Comparison of ENCODE assay signal across 17 mouse cellular contexts in the genomic region with DNA sequence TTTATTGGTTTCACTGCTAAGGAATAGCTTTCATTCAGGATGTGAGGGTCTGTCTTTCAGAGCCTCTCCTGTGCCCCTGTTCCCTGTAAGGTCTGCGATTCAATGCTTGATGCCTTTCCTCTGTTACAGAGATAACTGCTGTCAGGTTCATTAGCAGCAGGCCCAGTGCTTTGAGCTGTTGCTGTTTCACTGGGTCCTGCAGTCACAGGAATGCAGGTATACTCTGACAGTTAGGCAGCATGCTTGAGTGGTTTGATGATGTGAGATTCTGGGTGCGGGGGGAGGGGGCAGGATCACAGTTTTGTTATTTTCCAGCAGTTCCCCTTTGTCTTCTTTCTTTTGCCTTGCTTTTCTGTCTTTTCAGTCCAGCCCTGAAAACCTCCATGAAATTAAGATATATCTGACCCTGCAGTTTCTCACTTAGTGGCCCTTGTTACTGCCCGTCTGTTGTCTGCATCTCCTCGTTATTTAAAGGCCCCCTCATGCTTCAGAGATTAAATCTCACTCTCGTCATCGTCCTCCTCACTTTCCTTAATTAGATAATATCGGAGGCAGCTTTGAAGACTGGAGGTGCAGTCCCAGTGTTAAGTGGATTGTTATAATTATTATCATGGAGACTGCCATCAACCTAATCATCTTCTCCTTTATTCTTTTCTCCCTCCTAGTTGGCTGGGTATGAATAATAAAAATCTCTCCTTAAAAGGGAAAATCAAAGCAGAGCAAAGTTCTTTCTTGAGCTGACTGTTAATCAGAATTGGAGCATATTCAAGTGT.
DNase-seq lines count a peak whose midpoint lies in the region; ATAC-seq lines count a peak whose summit lies in the region.
"Had no signal": no experiment of that assay in that cellular context is flagged by ENCODE, and none has a peak within 500 bp of the region (broad histone marks: within the 10 kb centered on the region; RNA-seq: fewer than 3 reads in every experiment).

No protein-coding gene starts in this region.

- no peak for DNase-seq in neural tube, embryonic 10.5 days (ENCODE audit: extremely low spot score, low spot score)
- DNase-seq in forebrain, embryonic 14.5 days (ENCODE audit: low spot score), result peak; percentile 66
- DNase-seq in midbrain, embryonic 14.5 days, result peak; percentile 37
- peak; percentile 34 for DNase-seq in retina, postnatal 1 day
- no peak for DNase-seq in cerebellum, adult 8-10 months
- no peak for DNase-seq in thymus, postnatal 10 days (ENCODE audit: low spot score in 2 of 2)
- no peak for DNase-seq in yolk sac, embryonic 10.5 days (ENCODE audit: low spot score)
- DNase-seq: adrenal gland, postnatal 36 days; cerebellum, postnatal 14 days; kidney, adult 11 months; kidney, postnatal 14 days; thymus, postnatal 36 days had no signal

- no peak overlapping the region for H3K4me3 ChIP-seq in neural tube, embryonic 12.5 days
- H3K4me3 ChIP-seq in forebrain, embryonic 14.5 days (ENCODE audit: low read depth, low read length), result no peak overlapping the region
- H3K4me3 ChIP-seq in midbrain, embryonic 14.5 days (replicated peaks; ENCODE audit: low read depth, low read length), result no peak overlapping the region
- H3K4me3 ChIP-seq: heart, embryonic 13.5 days; limb, embryonic 10.5 days; lung, embryonic 15.5 days had no signal

- H3K27me3 ChIP-seq in neural tube, embryonic 12.5 days (replicated peaks), result no peaks in the 10 kb centered on the region
- H3K27me3 ChIP-seq in forebrain, embryonic 14.5 days (replicated peaks; ENCODE audit: control insufficient read depth, insufficient read depth, low read length), result no peaks in the 10 kb centered on the region
- H3K27me3 ChIP-seq in midbrain, embryonic 14.5 days (ENCODE audit: control insufficient read depth, insufficient read depth, low read length), result no peaks in the 10 kb centered on the region
- H3K27me3 ChIP-seq: heart, embryonic 13.5 days; lung, embryonic 15.5 days had no signal

- H3K4me2 ChIP-seq in neural tube, embryonic 12.5 days (replicated peaks), result no peak overlapping the region
- 0 out of 2 replicates have a peak overlapping the region, but pooled peaks have one; percentile 8 for H3K4me2 ChIP-seq in forebrain, embryonic 14.5 days (ENCODE audit: low read length)
- no peak overlapping the region for H3K4me2 ChIP-seq in midbrain, embryonic 14.5 days (ENCODE audit: low read length)
- H3K4me2 ChIP-seq: heart, embryonic 13.5 days; liver, embryonic 11.5 days; lung, embryonic 15.5 days had no signal

- H3K27ac ChIP-seq in neural tube, embryonic 12.5 days, result no peak overlapping the region
- peak overlapping the region; percentile 73 for H3K27ac ChIP-seq in forebrain, embryonic 14.5 days (ENCODE audit: low read depth, low read length)
- peak overlapping the region; percentile 70 for H3K27ac ChIP-seq in midbrain, embryonic 14.5 days (replicated peaks; ENCODE audit: low read depth, low read length)
- H3K27ac ChIP-seq: heart, embryonic 13.5 days; limb, embryonic 10.5 days; lung, embryonic 15.5 days had no signal

- no peaks in the 10 kb centered on the region for H3K4me1 ChIP-seq in neural tube, embryonic 12.5 days
- H3K4me1 ChIP-seq in forebrain, embryonic 14.5 days (ENCODE audit: control insufficient read depth, insufficient read depth, low read length), result peaks cover 3% of the 10 kb centered on the region; the same call in 1 of the 2 replicates
- H3K4me1 ChIP-seq in midbrain, embryonic 14.5 days (ENCODE audit: control insufficient read depth, insufficient read depth, low read length), result 0 out of 2 replicates have a peak, but pooled peaks cover 6% of the 10 kb centered on the region
- H3K4me1 ChIP-seq: heart, embryonic 13.5 days; limb, embryonic 10.5 days; lung, embryonic 15.5 days had no signal

- H3K36me3 ChIP-seq in neural tube, embryonic 12.5 days, result no peaks in the 10 kb centered on the region
- H3K36me3 ChIP-seq in forebrain, embryonic 14.5 days (ENCODE audit: control insufficient read depth, insufficient read depth, low read length), result no peaks in the 10 kb centered on the region
- no peaks in the 10 kb centered on the region for H3K36me3 ChIP-seq in midbrain, embryonic 14.5 days (ENCODE audit: control insufficient read depth, insufficient read depth, low read length)
- H3K36me3 ChIP-seq: heart, embryonic 13.5 days; limb, embryonic 10.5 days; lung, embryonic 15.5 days had no signal

- H3K9ac ChIP-seq in neural tube, embryonic 12.5 days, result no peak overlapping the region
- no peak overlapping the region; the same call in 1 of the 2 replicates for H3K9ac ChIP-seq in forebrain, embryonic 14.5 days (ENCODE audit: low read length)
- H3K9ac ChIP-seq in midbrain, embryonic 14.5 days (replicated peaks; ENCODE audit: low read length), result peak overlapping the region; percentile 9; the same call in 1 of the 2 replicates
- H3K9ac ChIP-seq: heart, embryonic 13.5 days; lung, embryonic 15.5 days had no signal

- peak; percentile 63 for ATAC-seq in neural tube, embryonic 12.5 days (ENCODE audit: low FRiP score, low read depth)
- ATAC-seq in forebrain, embryonic 14.5 days, result peak; percentile 81
- peak; percentile 57; the same call in 1 of the 2 replicates for ATAC-seq in midbrain, embryonic 14.5 days (ENCODE audit: low FRiP score, low TSS enrichment)

- 65% methylated on average over 7 of the region's 7 CpGs for WGBS in neural tube, embryonic 12.5 days
- WGBS in forebrain, embryonic 14.5 days, result 7% methylated on average over 7 of the region's 7 CpGs
- 31% methylated on average over 7 of the region's 7 CpGs for WGBS in midbrain, embryonic 14.5 days

- no peaks in the 10 kb centered on the region for H3K9me3 ChIP-seq in neural tube, embryonic 12.5 days
- no peaks in the 10 kb centered on the region for H3K9me3 ChIP-seq in forebrain, embryonic 14.5 days (replicated peaks; ENCODE audit: control insufficient read depth, low read length)
- no peaks in the 10 kb centered on the region for H3K9me3 ChIP-seq in midbrain, embryonic 14.5 days (ENCODE audit: control insufficient read depth, low read length)
- H3K9me3 ChIP-seq: heart, embryonic 13.5 days; limb, embryonic 10.5 days; lung, embryonic 15.5 days had no signal

Comparison
In these comparisons a context has a peak if more than half of its experiments do, and no peak if none do; other contexts are left out.
1. DNase-seq: peak in forebrain, embryonic 14.5 days (single experiment), midbrain, embryonic 14.5 days (single experiment) and retina, postnatal 1 day (single experiment); none in neural tube, embryonic 10.5 days (single experiment), cerebellum, adult 8-10 months (single experiment), thymus, postnatal 10 days (0 of 2) and yolk sac, embryonic 10.5 days (single experiment).
2. Peak in every context shown above with its lines, with median percentiles within 50 percentile points of each other: ATAC-seq.